Comparison of ENCODE assay signal across 8 mouse cellular contexts in genomic region chr1:64118285-64119170, GRCm38 (mm10). TPM values are rescaled to one million over a fixed set of nuclear protein-coding genes. Genes with fewer than 3 reads are reported as not detected.
A peak's percentile ranks its signal among the peaks of the same experiment; 100 is the strongest.
DNase-seq lines count a peak whose midpoint lies in the region; ATAC-seq and TF ChIP-seq lines count a peak whose summit lies in the region.

No protein-coding gene starts in this region.

- H3K27me3 ChIP-seq in liver, adult 2 months (ENCODE audit: control insufficient read depth, insufficient read depth, low read length), result no peaks in the 10 kb centered on the region
- no peaks in the 10 kb centered on the region for H3K27me3 ChIP-seq in embryonic facial prominence, embryonic 10.5 days (replicated peaks; ENCODE audit: low read depth, poor library complexity, severe bottlenecking)
- no peaks in the 10 kb centered on the region for H3K27me3 ChIP-seq in midbrain, embryonic 15.5 days (replicated peaks)

- no peak for TF ChIP-seq POLR2A in liver, adult 2 months (IDR thresholded peaks at IDR 0.05; ENCODE audit: extremely low read depth, insufficient read depth, low read length)

- peak overlapping the region; percentile 52 for H3K4me3 ChIP-seq in liver, adult 2 months (ENCODE audit: insufficient read depth, low read depth, low read length)
- peak overlapping the region; percentile 86 for H3K4me3 ChIP-seq in embryonic facial prominence, embryonic 10.5 days
- peak overlapping the region; percentile 86 for H3K4me3 ChIP-seq in midbrain, embryonic 15.5 days

- no peaks in the 10 kb centered on the region for H3K36me3 ChIP-seq in liver, adult 2 months (ENCODE audit: control insufficient read depth, insufficient read depth, low read length)
- H3K36me3 ChIP-seq in embryonic facial prominence, embryonic 10.5 days (replicated peaks), result no peaks in the 10 kb centered on the region
- no peaks in the 10 kb centered on the region for H3K36me3 ChIP-seq in midbrain, embryonic 15.5 days (replicated peaks)

- no peak for DNase-seq in liver, adult 2 months (ENCODE audit: extremely low read depth, low read depth, low spot score)
- DNase-seq in liver, result no peak
- no peak for DNase-seq in embryonic facial prominence, embryonic 10.5 days (ENCODE audit: low spot score)
- DNase-seq in heart, postnatal 10 days, result peak; percentile 38 to 43
- DNase-seq in kidney, postnatal 4 days, result peak; percentile 18 to 46
- no peak for DNase-seq in gastrocnemius, adult 8-10 months (ENCODE audit: low spot score in 2 of 2)
- DNase-seq in spleen, adult 12 weeks (ENCODE audit: low spot score), result no peak

- TF ChIP-seq CTCF in liver, adult 2 months (IDR thresholded peaks at IDR 0.05; ENCODE audit: low read depth, low read length), result no peak

- H3K9ac ChIP-seq in liver, adult 2 months (ENCODE audit: low read depth, low read length), result peak overlapping the region; percentile 30; the same call in 1 of the 2 replicates
- peak overlapping the region; percentile 100 for H3K9ac ChIP-seq in midbrain, embryonic 15.5 days

- H3K9me3 ChIP-seq in embryonic facial prominence, embryonic 10.5 days, result no peaks in the 10 kb centered on the region
- H3K9me3 ChIP-seq in midbrain, embryonic 15.5 days, result no peaks in the 10 kb centered on the region

- ATAC-seq in midbrain, embryonic 15.5 days (replicated peaks), result no peak

- no peaks in the 10 kb centered on the region; the same call in 1 of the 2 replicates for H3K79me2 ChIP-seq in liver, adult 2 months (ENCODE audit: control insufficient read depth, insufficient read depth, low read length)

- H3K27ac ChIP-seq in liver, adult 2 months (replicated peaks; ENCODE audit: insufficient read depth, low read depth, low read length), result peak overlapping the region; percentile 25; the same call in 1 of the 2 replicates
- H3K27ac ChIP-seq in embryonic facial prominence, embryonic 10.5 days (replicated peaks), result peak overlapping the region; percentile 100
- H3K27ac ChIP-seq in midbrain, embryonic 15.5 days, result peak overlapping the region; percentile 100

- 39% methylated on average over 6 of the region's 6 CpGs for WGBS in liver, adult 2 months
- WGBS in embryonic facial prominence, embryonic 10.5 days, result 37% methylated on average over 6 of the region's 6 CpGs
- WGBS in midbrain, embryonic 15.5 days, result 25% methylated on average over 6 of the region's 6 CpGs

- intact Hi-C loops in heart, postnatal 10 days (cut with DNase I), result loop anchor here (2.0 kb wide), 4 partner anchors 32 to 356 kb away; no protein-coding TSS in a partner anchor

- peak overlapping the region; percentile 76 for H3K4me2 ChIP-seq in midbrain, embryonic 15.5 days

- peaks cover 5% of the 10 kb centered on the region; the same call in 1 of the 2 replicates for H3K4me1 ChIP-seq in liver, adult 2 months (ENCODE audit: control insufficient read depth, insufficient read depth, low read length)
- H3K4me1 ChIP-seq in embryonic facial prominence, embryonic 10.5 days, result peaks cover 42% of the 10 kb centered on the region
- peaks cover 56% of the 10 kb centered on the region for H3K4me1 ChIP-seq in midbrain, embryonic 15.5 days

RNA-seq across cellular contexts. Expression of gene Klf7, which starts 3.6 kb away (rescaled TPM):
- total RNA-seq in liver, adult 2 months (2014; rRNA removed), result 4.0 and 4.4 TPM in 2 replicates
- polyA plus RNA-seq in liver, adult 2 months (2012; rRNA removed), result 2.0 and 2.2 TPM in 2 replicates
- 14.8 and 15.2 TPM in 2 replicates for polyA plus RNA-seq in embryonic facial prominence, embryonic 10.5 days (2016; fragmentation: Nextera tagmentation; extraction: Ambion mirVana)
- total RNA-seq in heart, postnatal 10 days (2021), result 10 to 100 TPM; 21.5 to 24.0 TPM
- polyA plus RNA-seq in midbrain, embryonic 15.5 days (2015; fragmentation: Nextera tagmentation; extraction: Ambion mirVana), result 117 and 118 TPM in 2 replicates
- 1 to 10 TPM; 4.6 to 7.0 (median 5.4) TPM for total RNA-seq in gastrocnemius, adult 8-10 months (2022)

Comparison
In these comparisons a context has a peak if more than half of its experiments do, and no peak if none do; other contexts are left out.
1. DNase-seq: peak in heart, postnatal 10 days (2 of 2) and kidney, postnatal 4 days (2 of 2); none in liver, adult 2 months (single experiment), liver (single experiment), embryonic facial prominence, embryonic 10.5 days (single experiment), gastrocnemius, adult 8-10 months (0 of 2) and spleen, adult 12 weeks (single experiment).
2. H3K27ac ChIP-seq: peak in every context shown above with its lines; median percentile 100 in embryonic facial prominence, embryonic 10.5 days; 100 in midbrain, embryonic 15.5 days; 25 in liver, adult 2 months.
3. Peak in every context shown above with its lines, with median percentiles within 50 percentile points of each other: H3K4me3 ChIP-seq.